Mouse (Mus musculus): ENCODE data around the gene Mybbp1a.

DNA sequence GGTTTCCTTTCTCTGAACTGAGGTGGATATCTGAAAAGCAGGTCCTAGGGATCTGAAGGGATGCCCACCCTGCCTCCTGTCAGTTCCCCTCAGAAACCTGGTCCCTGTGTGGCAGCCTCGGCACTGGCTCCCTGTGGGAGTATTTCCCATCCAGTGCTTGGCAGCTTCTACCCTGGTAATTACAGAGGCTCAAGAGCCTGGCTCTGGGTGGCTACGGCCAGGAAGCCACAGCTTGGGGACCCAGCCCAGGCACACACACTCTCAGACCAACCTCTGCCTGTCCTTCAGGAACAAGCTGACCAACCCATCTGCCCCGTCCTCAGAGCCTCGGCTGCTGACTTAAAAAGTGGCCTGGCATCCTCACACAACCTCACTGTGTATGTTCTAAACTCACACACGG lies 40.2 kb downstream of the Mybbp1a start:
- no peak for TF ChIP-seq CTCF (IDR thresholded peaks at IDR 0.05; ENCODE audit: borderline replicate concordance, control insufficient read depth, extremely low read depth, insufficient read depth, low read length, poor library complexity)
- no peak for TF ChIP-seq POLR2A (IDR thresholded peaks at IDR 0.05; ENCODE audit: control insufficient read depth, extremely low read depth, insufficient read depth, low read length, poor library complexity)

Measured in thymus, adult 2 months (tissue).